Comparison of ENCODE assay signal across 9 mouse cellular contexts in the genomic region with DNA sequence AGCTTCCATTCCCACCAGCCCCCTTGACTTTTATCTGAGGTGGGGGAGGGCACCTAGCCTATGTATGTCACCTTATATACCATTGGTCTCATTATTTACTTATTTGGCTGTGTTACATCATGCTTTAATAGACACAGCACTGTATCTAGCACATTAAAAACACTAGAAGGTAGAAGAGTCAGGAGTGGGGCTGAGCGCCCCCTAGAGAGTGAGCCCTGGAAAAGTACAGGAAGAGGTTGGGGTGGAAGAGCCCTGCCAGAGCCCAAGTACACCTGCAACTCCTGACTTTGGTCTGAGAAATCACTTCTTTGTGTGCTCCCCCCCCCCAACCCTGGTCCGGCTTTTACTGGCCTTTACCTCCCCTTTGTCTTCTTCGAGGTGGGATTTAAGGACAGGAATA. TPM values are rescaled to one million over a fixed set of nuclear protein-coding genes. Genes with fewer than 3 reads are reported as not detected.
A peak's percentile ranks its signal among the peaks of the same experiment; 100 is the strongest.
DNase-seq lines count a peak whose midpoint lies in the region; ATAC-seq and TF ChIP-seq lines count a peak whose summit lies in the region.
"Had no signal": no experiment of that assay in that cellular context is flagged by ENCODE, and none has a peak within 500 bp of the region (broad histone marks: within the 10 kb centered on the region; RNA-seq: fewer than 3 reads in every experiment).

No protein-coding gene starts in this region.

- H3K4me1 ChIP-seq in thymus, adult 2 months (replicated peaks; ENCODE audit: control insufficient read depth, insufficient read depth, low read length) = no peaks in the 10 kb centered on the region
- H3K4me1 ChIP-seq in liver, embryonic 14.5 days (replicated peaks; ENCODE audit: control insufficient read depth in 2 of 2, insufficient read depth in 2 of 2, low read length in 1 of 2) = peaks cover 25 to 32% of the 10 kb centered on the region in 2 experiments
- H3K4me1 ChIP-seq in hindbrain, embryonic 14.5 days (replicated peaks; ENCODE audit: control insufficient read depth, insufficient read depth, low read length) = no peaks in the 10 kb centered on the region
- H3K4me1 ChIP-seq: limb, embryonic 12.5 days had no signal

- no peaks in the 10 kb centered on the region for H3K9me3 ChIP-seq in liver, embryonic 14.5 days (ENCODE audit: control insufficient read depth, low read length)
- no peaks in the 10 kb centered on the region for H3K9me3 ChIP-seq in hindbrain, embryonic 14.5 days (ENCODE audit: control insufficient read depth, low read length)
- H3K9me3 ChIP-seq: limb, embryonic 12.5 days had no signal

- TF ChIP-seq EP300 in liver, embryonic 14.5 days (IDR thresholded peaks at IDR 0.05; ENCODE audit: low read depth) = no peak

- 33% methylated on average over 3 of the region's 3 CpGs for WGBS in thymus, adult 2 months
- 24% methylated on average over 3 of the region's 3 CpGs for WGBS in liver, embryonic 14.5 days (ENCODE audit: insufficient replicate concordance)
- WGBS in hindbrain, embryonic 14.5 days = 39% methylated on average over 3 of the region's 3 CpGs

- intact Hi-C loops in gastrocnemius, adult 2 months (cut with DNase I) = no loop called here

- peak; percentile 53 for TF ChIP-seq CTCF in gastrocnemius, adult 2 months (IDR thresholded peaks at IDR 0.05)
- TF ChIP-seq CTCF in thymus, adult 2 months (IDR thresholded peaks at IDR 0.05; ENCODE audit: borderline replicate concordance, control insufficient read depth, extremely low read depth, insufficient read depth, low read length, poor library complexity) = no peak
- TF ChIP-seq CTCF in liver, embryonic 14.5 days (IDR thresholded peaks at IDR 0.05; ENCODE audit: low read depth) = peak; percentile 64

- H3K36me3 ChIP-seq in thymus, adult 2 months (ENCODE audit: control insufficient read depth, insufficient read depth, low read length) = no peaks in the 10 kb centered on the region
- H3K36me3 ChIP-seq in liver, embryonic 14.5 days (replicated peaks; ENCODE audit: control insufficient read depth, insufficient read depth, low read depth) = peaks cover 1% of the 10 kb centered on the region; the same call in 1 of the 2 replicates
- peaks cover 5% of the 10 kb centered on the region; the same call in 1 of the 2 replicates for H3K36me3 ChIP-seq in hindbrain, embryonic 14.5 days (replicated peaks; ENCODE audit: control insufficient read depth, insufficient read depth)
- H3K36me3 ChIP-seq: limb, embryonic 12.5 days had no signal

- H3K4me2 ChIP-seq in liver, embryonic 14.5 days (ENCODE audit: low read depth) = no peak overlapping the region
- H3K4me2 ChIP-seq in hindbrain, embryonic 14.5 days (replicated peaks) = no peak overlapping the region
- H3K4me2 ChIP-seq: limb, embryonic 12.5 days had no signal

- no peak for ATAC-seq in liver, embryonic 14.5 days (ENCODE audit: insufficient read depth)
- no peak for ATAC-seq in hindbrain, embryonic 14.5 days (ENCODE audit: low FRiP score)

- no peak overlapping the region for H3K4me3 ChIP-seq in gastrocnemius, adult 2 months
- no peak overlapping the region for H3K4me3 ChIP-seq in thymus, adult 2 months (ENCODE audit: control insufficient read depth, insufficient read depth, low read length)
- H3K4me3 ChIP-seq in liver, embryonic 14.5 days (ENCODE audit: insufficient read depth in 1 of 2, low read depth in 2 of 2, low read length in 2 of 2) = no peak overlapping the region
- no peak overlapping the region for H3K4me3 ChIP-seq in hindbrain, embryonic 14.5 days (replicated peaks; ENCODE audit: low read length)
- H3K4me3 ChIP-seq: limb, embryonic 12.5 days had no signal

- no peak for DNase-seq in gastrocnemius, adult 2 months
- no peak for DNase-seq in gastrocnemius, adult 8-10 months (ENCODE audit: low spot score in 2 of 2)
- DNase-seq in thymus, adult 2 months = peak; percentile 60
- no peak for DNase-seq in thymus, adult 18-20 months
- DNase-seq in liver, embryonic 14.5 days (ENCODE audit: low read depth in 3 of 3, low spot score in 3 of 3) = no peak
- DNase-seq in hindbrain, embryonic 14.5 days (ENCODE audit: low spot score) = no peak
- DNase-seq in frontal cortex, postnatal 36 days (ENCODE audit: low spot score in 2 of 2) = no peak
- no peak for DNase-seq in urinary bladder, postnatal 4 days (ENCODE audit: low spot score in 2 of 2)

- H3K27ac ChIP-seq in gastrocnemius, adult 2 months = no peak overlapping the region
- H3K27ac ChIP-seq in thymus, adult 2 months (ENCODE audit: control insufficient read depth, insufficient read depth, low read length) = no peak overlapping the region
- no peak overlapping the region for H3K27ac ChIP-seq in liver, embryonic 14.5 days
- no peak overlapping the region for H3K27ac ChIP-seq in hindbrain, embryonic 14.5 days
- H3K27ac ChIP-seq: limb, embryonic 12.5 days had no signal

- H3K27me3 ChIP-seq in thymus, adult 2 months (ENCODE audit: control insufficient read depth, insufficient read depth, low read length) = no peaks in the 10 kb centered on the region
- no peaks in the 10 kb centered on the region for H3K27me3 ChIP-seq in liver, embryonic 14.5 days (ENCODE audit: control insufficient read depth, insufficient read depth, low read length)
- no peaks in the 10 kb centered on the region for H3K27me3 ChIP-seq in hindbrain, embryonic 14.5 days (ENCODE audit: control insufficient read depth, insufficient read depth, low read length)

- no peak overlapping the region for H3K9ac ChIP-seq in liver, embryonic 14.5 days (replicated peaks)
- H3K9ac ChIP-seq in hindbrain, embryonic 14.5 days = no peak overlapping the region
- H3K9ac ChIP-seq: limb, embryonic 12.5 days had no signal

- TF ChIP-seq POLR2A in thymus, adult 2 months (IDR thresholded peaks at IDR 0.05; ENCODE audit: control insufficient read depth, extremely low read depth, insufficient read depth, low read length, poor library complexity) = no peak

RNA-seq across cellular contexts. Expression of a gene that starts 16.2 kb away (rescaled TPM):
- not detected for total RNA-seq in gastrocnemius, adult 2 months (2021)
- not detected for total RNA-seq in gastrocnemius, adult 8-10 months (2022)
- 0.78 and 0.98 TPM in 2 replicates for polyA plus RNA-seq in thymus, adult 2 months (2012; rRNA removed)
- polyA plus RNA-seq in liver, embryonic 14.5 days (2012; rRNA removed) = 8.5 and 10.6 TPM in 2 replicates
- 14.3 and 14.9 TPM in 2 replicates for polyA plus RNA-seq in liver, embryonic 14.5 days (2014; fragmentation: Nextera tagmentation; extraction: Ambion mirVana)
- 14.8 and 18.2 TPM in 2 replicates for polyA plus RNA-seq in hindbrain, embryonic 14.5 days (2014; fragmentation: Nextera tagmentation; extraction: Ambion mirVana)

RNA-seq across cellular contexts. Expression of a gene that starts 24.4 kb away (rescaled TPM):
- 100 to 1,000 TPM; 203 to 251 TPM for total RNA-seq in gastrocnemius, adult 2 months (2021)
- total RNA-seq in gastrocnemius, adult 8-10 months (2022) = 100 to 1,000 TPM; 215 to 257 (median 231) TPM
- polyA plus RNA-seq in thymus, adult 2 months (2012; rRNA removed) = 67.2 and 69.6 TPM in 2 replicates
- 10.3 and 12.9 TPM in 2 replicates for polyA plus RNA-seq in liver, embryonic 14.5 days (2012; rRNA removed)
- polyA plus RNA-seq in liver, embryonic 14.5 days (2014; fragmentation: Nextera tagmentation; extraction: Ambion mirVana) = 12.8 and 13.6 TPM in 2 replicates
- 22.5 and 23.7 TPM in 2 replicates for polyA plus RNA-seq in hindbrain, embryonic 14.5 days (2014; fragmentation: Nextera tagmentation; extraction: Ambion mirVana)

RNA-seq across cellular contexts. Expression of a gene that starts 31.0 kb away (rescaled TPM):
- 10 to 100 TPM; 26.2 to 29.2 TPM for total RNA-seq in gastrocnemius, adult 2 months (2021)
- 10 to 100 TPM; 27.9 to 30.4 (median 29.3) TPM for total RNA-seq in gastrocnemius, adult 8-10 months (2022)
- 41.3 and 41.9 TPM in 2 replicates for polyA plus RNA-seq in thymus, adult 2 months (2012; rRNA removed)
- 15.8 and 19.0 TPM in 2 replicates for polyA plus RNA-seq in liver, embryonic 14.5 days (2012; rRNA removed)
- polyA plus RNA-seq in liver, embryonic 14.5 days (2014; fragmentation: Nextera tagmentation; extraction: Ambion mirVana) = 29.2 and 30.1 TPM in 2 replicates
- polyA plus RNA-seq in hindbrain, embryonic 14.5 days (2014; fragmentation: Nextera tagmentation; extraction: Ambion mirVana) = 50.3 TPM in 2 replicates
